Mouse (Mus musculus) v-Abl transformed pro-B cells (cell line): ENCODE measurements around the gene Frrs1l.

Experiments used
- in situ Hi-C, 2 experiments: fragments of 400-800 bp; cut with MboI; formaldehyde crosslinking; loops; one replicate each; pipeline ENCODE4 v1.15.1; 2025; ENCODE audit not compliant: unreplicated experiment in 2 of 2

Gene Frrs1l

DNA sequence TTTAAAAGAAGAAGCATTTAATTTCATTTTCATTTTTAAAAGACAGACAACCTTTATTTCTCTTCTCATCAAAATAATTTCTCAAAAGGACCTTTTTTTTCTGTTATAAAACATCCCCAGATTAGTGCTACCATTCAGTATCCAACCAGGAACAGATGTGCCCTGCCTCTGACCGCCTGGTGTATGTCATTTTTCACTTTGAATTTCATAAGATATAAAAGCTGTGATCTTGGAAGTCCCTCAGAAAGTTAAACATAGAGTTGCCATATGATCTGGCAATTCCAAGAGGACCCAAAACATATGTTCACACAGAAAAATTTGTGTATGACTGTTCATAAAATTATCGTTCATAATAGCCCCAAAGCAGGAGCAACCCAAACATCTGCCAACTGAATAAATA is 1.8 kb upstream of the Frrs1l start:
- in situ Hi-C loops: no loop called here

GRCm38 (mm10) chr4:56989431-56990214 is 568 bp downstream of the Frrs1l start:
- in situ Hi-C loops: no loop called here

GRCm38 (mm10) chr4:56965586-56966179 is 24.5 kb downstream of the Frrs1l start:
- in situ Hi-C loops: no loop called here

DNA sequence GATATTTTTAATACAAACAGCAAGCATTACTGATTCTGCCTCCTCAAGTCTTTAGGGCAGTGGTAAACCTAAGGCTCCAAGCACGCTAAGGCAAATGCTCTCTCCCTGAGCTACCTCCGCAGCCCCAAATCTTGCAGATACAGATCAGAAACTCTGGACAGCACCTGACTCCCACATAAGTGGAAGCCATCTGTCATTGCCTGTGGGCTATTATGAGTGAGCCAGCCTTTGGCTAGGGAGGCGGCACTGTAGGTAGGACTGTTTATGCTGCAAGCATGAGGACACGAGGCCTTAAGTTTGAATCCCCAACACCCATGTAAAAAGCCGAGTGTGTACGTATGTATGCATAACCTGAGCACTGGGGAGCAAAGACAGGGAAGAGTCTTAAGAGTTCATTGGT is 26.5 kb downstream of the Frrs1l start:
- in situ Hi-C loops: no loop called here

DNA sequence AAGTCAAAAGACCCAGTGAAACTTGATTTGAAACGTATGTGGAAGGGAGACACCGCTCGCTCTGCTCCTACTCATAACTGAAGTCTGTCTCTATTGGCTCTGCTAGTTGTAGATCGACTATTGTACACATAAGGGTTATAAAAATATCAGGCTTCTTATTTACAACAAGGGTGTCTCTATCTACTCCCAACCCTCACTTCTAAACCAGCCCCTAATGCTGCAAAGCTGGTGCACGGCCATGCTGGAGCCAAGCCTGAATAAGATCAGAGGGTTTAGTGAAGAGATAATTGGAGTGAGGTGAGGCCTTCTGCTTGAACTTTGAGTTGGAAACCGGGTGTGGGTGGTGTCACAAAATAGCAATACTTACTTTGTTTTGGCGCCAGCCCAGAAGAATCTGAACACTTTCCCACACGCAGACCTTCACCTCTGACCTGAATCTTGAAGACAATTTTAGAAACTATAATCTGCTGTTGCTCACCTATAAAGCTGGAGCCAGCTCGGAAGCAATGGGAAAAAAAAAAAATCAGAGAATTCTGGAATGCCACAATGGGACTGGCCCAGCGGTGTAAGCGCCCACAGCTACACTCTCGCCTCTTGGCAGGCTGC is 28.8 kb downstream of the Frrs1l start:
- in situ Hi-C loops: no loop called here

DNA sequence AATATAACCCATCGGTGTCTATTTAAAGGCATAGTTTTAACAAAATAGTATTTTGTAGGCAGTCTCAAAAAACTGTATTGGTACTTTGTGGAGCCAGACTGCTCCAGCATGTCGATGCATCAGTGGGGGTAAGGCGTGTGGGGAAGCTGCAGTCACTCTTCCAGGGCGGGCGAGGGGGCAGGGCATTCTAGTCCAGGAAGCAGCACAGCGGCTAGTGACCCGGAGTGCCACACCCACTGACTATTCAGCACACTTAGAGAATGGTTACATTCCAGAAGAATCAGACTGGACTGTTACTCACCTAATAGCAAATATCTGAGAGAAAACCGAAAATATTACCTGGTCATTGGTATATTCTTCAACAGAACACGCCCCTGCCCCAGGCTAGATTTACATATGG is 32.7 kb downstream of the Frrs1l start:
- in situ Hi-C loops: no loop called here

DNA sequence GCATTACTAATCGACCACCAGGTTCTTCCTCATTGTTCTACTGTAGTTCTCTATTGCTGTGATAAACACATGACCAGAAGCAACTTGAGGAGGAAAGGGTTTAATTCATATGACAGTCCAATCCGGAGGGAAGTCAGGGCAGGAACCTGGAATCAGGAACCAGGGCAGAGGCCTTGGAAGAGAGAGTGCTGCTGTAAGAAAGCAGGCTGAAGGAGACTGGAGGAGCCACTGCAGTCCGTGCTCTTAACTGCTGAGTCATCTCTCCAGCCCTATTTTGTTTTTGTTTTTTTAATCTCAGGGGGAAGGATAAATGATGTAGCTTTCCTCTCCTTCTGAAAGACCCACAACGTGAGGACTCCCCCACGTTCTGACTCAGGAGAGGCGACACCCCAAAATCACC is 37.0 kb downstream of the Frrs1l start:
- in situ Hi-C loops: no loop called here

DNA sequence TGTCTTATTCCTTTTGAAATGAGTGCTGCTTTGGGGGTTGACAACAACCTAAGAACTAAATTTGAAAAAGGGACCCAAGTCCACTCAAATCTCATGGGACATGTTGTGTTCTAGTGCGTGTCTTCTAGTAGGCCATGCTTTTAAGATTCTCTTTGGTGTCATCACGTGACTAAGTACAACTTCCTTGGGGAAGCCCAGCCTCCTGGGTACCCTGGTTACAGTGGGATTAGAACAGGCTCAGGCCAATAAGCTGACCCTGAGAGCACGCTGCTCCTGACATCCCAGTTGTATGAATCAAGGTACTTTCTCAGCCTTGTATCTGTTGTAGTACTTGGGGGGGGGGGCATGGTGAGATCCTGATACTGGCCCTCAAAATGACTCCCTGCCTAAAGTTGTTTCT is 38.5 kb downstream of the Frrs1l start:
- in situ Hi-C loops: no loop called here

- in situ Hi-C loops: loop anchor here in 1 of 2 experiments (25.0 kb wide), 1 partner anchor 1612 kb away; no protein-coding TSS in a partner anchor
Observed at GRCm38 (mm10) chr4:56949494-56949893, 40.7 kb downstream of the Frrs1l start.

- in situ Hi-C loops: loop anchor here in 1 of 2 experiments (25.0 kb wide), 1 partner anchor 1610 kb away; no protein-coding TSS in a partner anchor
Observed at GRCm38 (mm10) chr4:56946641-56947640, 43.2 kb downstream of the Frrs1l start, which contains the start of gene Tmem245. Gene Tmem245, minus strand, starts transcription at chr4:56947437.

- in situ Hi-C loops: loop anchor here in 1 of 2 experiments (25.0 kb wide), 1 partner anchor 1609 kb away; no protein-coding TSS in a partner anchor
Observed at GRCm38 (mm10) chr4:56946180-56946579, 44.0 kb downstream of the Frrs1l start.

GRCm38 (mm10) chr4:56944286-56944685 is 45.9 kb downstream of the Frrs1l start:
- in situ Hi-C loops: loop anchor here in 1 of 2 experiments (5.0 to 25.0 kb wide), 2 partner anchors 37 to 1607 kb away; no protein-coding TSS in a partner anchor

DNA sequence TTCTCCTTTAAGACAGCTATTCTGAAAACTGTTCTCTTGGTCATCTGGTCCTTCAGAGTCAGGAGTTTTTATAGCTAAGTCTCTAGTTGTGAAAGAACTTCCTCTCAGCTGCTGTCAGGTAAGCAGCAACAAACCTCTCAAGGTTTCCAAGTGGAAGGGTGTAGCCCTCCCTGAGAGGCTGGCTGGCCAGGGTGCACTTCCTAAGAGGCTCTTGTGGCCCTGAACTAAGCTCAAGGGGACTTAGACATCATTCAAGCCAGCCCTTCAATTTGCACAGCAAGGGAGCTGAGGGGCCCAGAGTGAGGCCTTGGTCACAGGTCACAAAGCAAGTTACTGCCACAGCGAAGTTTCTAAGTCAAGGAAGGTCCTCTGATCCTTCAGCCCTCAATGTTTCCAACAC is 46.9 kb downstream of the Frrs1l start:
- in situ Hi-C loops: loop anchor here in 1 of 2 experiments (5.0 to 25.0 kb wide), 2 partner anchors 36 to 1606 kb away; no protein-coding TSS in a partner anchor

- in situ Hi-C loops: loop anchor here in 1 of 2 experiments (5.0 to 25.0 kb wide), 2 partner anchors 35 to 1605 kb away; no protein-coding TSS in a partner anchor
Observed at GRCm38 (mm10) chr4:56942567-56942966, 47.6 kb downstream of the Frrs1l start.

GRCm38 (mm10) chr4:56941481-56941880 is 48.7 kb downstream of the Frrs1l start:
- in situ Hi-C loops: loop anchor here in 1 of 2 experiments (5.0 to 25.0 kb wide), 2 partner anchors 34 to 1604 kb away; no protein-coding TSS in a partner anchor

DNA sequence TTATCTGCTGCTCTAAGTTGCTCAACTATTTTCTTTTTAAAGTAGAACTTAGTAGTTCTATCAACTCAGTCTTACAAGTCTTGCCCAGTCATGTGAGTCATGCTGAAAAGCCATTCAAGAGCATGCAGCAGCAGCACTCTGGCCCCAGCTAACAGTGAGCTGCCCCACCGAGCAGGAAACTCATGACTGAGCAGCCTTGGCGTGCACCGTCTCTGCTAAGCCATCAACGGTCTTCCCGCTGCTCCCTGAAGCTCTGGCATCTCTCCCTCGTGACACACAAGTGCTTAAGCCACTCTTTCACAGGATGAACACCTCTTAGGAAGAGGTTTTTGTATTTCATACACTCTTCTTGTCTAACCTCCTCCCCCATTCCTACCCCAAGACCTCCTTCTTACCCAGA is 53.1 kb downstream of the Frrs1l start:
- in situ Hi-C loops: loop anchor here in 1 of 2 experiments (10.0 to 25.0 kb wide), 2 partner anchors 92 to 1600 kb away; no protein-coding TSS in a partner anchor

GRCm38 (mm10) chr4:56935327-56935726 is 54.9 kb downstream of the Frrs1l start:
- in situ Hi-C loops: loop anchor here in 1 of 2 experiments (10.0 to 25.0 kb wide), 2 partner anchors 91 to 1598 kb away; no protein-coding TSS in a partner anchor

DNA sequence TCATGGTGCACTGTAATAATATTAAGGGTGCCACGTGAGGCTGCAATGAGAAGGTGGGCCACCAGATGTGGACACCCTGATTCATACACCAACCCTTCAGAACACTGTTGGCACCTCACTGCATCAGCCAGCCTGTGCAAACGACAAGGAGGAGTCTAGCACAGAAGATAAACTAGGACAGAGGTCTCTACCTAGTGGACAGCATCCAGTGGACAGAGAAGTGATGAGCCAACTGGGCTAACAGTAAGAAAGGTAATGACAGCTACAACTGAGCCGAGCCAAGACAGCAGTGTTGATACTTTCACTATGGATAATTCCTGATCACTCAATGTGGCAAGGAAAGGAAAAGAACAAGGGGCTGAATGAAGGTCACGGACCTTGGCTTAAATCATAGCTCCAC is 57.0 kb downstream of the Frrs1l start:
- in situ Hi-C loops: loop anchor here in 1 of 2 experiments (10.0 to 25.0 kb wide), 2 partner anchors 88 to 1596 kb away; no protein-coding TSS in a partner anchor

DNA sequence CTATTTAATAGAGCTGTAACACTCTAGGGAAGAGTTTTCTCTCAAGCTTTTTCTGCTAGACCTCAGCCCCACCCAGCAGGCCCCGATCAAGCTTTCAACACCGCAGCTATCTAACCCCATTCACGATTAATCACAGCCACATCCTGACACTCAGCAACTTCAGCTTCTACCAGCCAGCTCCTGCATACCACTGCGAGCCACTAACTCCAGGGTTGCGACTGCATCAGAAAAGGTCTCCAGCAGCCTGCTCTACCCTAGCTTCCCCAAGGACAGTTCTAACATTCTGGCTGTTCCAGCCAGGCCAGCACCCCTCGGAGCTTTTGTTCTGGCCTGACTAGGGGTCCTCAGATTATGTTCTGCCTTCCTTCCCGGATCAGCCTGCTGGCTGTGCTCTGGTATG is 58.1 kb downstream of the Frrs1l start:
- in situ Hi-C loops: loop anchor here in 1 of 2 experiments (10.0 to 25.0 kb wide), 2 partner anchors 87 to 1595 kb away; no protein-coding TSS in a partner anchor
